Mouse (Mus musculus): ENCODE data around the gene Hnrnpd. TPM values are rescaled to one million over a fixed set of nuclear protein-coding genes. Genes with fewer than 3 reads are reported as not detected.

Gene Hnrnpd
- polyA plus RNA-seq, 1 experiment from 2014 or later = 274 TPM

DNA sequence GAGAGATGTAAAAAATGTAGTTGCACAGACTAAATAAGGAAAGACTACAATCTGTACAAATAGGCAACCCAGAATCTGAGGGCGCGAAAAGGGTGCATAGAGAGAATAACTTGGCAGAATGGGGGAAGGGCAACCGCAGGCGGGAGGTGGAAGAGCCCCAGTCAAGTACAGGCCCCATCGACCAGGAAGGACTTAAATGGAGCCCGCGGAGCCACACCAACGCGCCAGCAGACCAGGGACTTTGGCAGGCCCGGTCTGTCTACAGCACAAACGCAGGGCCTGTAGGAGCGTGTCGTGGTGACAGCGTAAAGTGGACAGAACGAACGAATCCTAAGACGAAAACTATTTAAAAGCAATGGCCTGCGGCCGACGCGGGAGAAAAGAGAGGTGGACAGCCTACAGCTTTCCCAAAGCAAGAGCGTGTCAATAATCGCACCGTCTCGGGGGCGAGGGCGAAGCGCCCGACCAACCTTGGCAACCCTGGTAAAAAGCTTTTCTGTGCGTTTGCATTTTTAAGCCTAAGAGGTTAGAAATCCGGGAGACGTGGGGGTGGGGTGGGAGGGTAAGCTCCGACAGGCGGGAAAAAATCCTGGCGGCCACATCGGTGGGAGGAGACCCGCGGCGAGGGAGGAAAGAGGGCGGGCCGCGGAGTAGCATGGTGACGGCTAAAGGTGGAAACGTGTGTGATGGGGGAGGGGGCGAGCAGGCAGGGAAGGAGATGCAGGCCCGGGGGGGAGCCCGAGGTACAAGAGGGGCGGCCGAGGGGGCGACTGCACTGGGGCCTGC is 1.0 kb downstream of the Hnrnpd start:
- peak; percentile 65 for ATAC-seq (replicated peaks; ENCODE audit: low FRiP score)
- Histone ChIP-seq H3K9me3 (ENCODE audit: control insufficient read depth, low read length) (no peaks in the 10 kb centered on the region), H3K9ac (ENCODE audit: low read length) (peak overlapping the region; percentile 99), H3K27ac (ENCODE audit: low read depth, low read length) (peak overlapping the region; percentile 98), H3K4me1 (replicated peaks; ENCODE audit: control insufficient read depth, insufficient read depth, low read length) (peaks cover 5% of the 10 kb centered on the region; the same call in 1 of the 2 replicates), H3K36me3 (ENCODE audit: control insufficient read depth, insufficient read depth, low read length) (no peaks in the 10 kb centered on the region), H3K4me3 (ENCODE audit: low read depth, low read length) (peak overlapping the region; percentile 97), H3K4me2 (ENCODE audit: low read depth, low read length, severe bottlenecking) (peak overlapping the region; percentile 72), H3K27me3 (ENCODE audit: control insufficient read depth, insufficient read depth, low read length) (no peaks in the 10 kb centered on the region)
- under 1% methylated on average over 44 of the region's 50 CpGs for WGBS
- DNase-seq (ENCODE audit: low spot score) = peak; percentile 92

DNA sequence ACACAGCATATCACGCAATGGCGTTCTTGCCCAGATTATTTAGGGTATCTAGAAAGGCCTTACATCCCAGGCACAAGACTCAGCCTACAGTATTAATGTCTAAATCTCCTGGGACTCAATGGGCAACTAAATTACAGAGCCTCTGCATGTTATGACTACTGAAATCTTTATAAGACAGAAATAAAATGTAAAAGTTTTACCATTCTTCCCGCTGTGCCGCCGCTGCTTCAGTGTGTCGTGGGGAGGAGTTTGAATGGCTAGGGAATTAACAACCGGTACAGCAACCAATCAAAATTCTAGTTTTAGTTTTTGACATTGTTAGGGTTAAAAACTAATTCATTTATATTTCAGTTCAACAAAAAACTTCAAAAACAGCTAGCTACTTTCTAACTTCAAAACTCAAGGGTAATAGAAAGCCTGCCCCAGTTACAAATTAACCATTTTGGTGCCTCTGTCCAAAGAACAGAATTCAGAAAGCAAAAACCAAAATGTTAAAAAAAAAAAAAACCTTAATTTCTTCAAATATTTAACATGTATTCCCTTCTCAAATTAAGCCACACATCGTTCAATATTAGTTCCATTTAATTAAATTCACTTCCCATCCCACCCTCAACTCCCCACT is 2.3 kb downstream of the Hnrnpd start:
- peak overlapping the region; percentile 72 for H3K4me2 ChIP-seq (ENCODE audit: low read depth, low read length, severe bottlenecking)
- WGBS = 22% methylated on average over 8 of the region's 8 CpGs
- no peak overlapping the region for H3K27ac ChIP-seq (ENCODE audit: low read depth, low read length)
- H3K36me3 ChIP-seq (ENCODE audit: control insufficient read depth, insufficient read depth, low read length) = no peaks in the 10 kb centered on the region
- peaks cover 5% of the 10 kb centered on the region; the same call in 1 of the 2 replicates for H3K4me1 ChIP-seq (replicated peaks; ENCODE audit: control insufficient read depth, insufficient read depth, low read length)
- H3K27me3 ChIP-seq (ENCODE audit: control insufficient read depth, insufficient read depth, low read length) = no peaks in the 10 kb centered on the region
- ATAC-seq (replicated peaks; ENCODE audit: low FRiP score) (no peak), DNase-seq (ENCODE audit: low spot score) (no peak)
- peak overlapping the region; percentile 97 for H3K4me3 ChIP-seq (ENCODE audit: low read depth, low read length)
- no peaks in the 10 kb centered on the region for H3K9me3 ChIP-seq (ENCODE audit: control insufficient read depth, low read length)
- peak overlapping the region; percentile 99 for H3K9ac ChIP-seq (ENCODE audit: low read length)

DNA sequence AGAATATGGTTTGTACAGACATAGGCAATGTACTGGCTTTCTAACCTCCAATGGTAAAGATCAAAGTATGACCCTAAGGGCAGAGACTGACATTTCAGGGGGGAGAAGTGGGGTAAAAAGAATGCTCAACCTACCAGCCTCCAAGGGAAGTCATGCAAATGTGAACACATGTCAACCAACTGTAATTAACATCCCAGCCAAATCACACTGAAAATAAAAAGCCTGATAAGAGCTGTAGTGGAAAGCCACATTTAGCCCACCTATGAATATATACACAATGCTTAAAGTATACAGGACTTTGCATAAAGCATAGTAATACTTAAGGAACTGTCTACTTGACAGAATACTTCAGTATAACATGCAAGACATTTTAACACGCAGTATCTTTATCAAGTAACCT is 3.0 kb downstream of the Hnrnpd start:
- H3K4me3 ChIP-seq (ENCODE audit: low read depth, low read length) = peak overlapping the region; percentile 97
- no peaks in the 10 kb centered on the region for H3K9me3 ChIP-seq (ENCODE audit: control insufficient read depth, low read length)
- peak overlapping the region; percentile 39 for H3K4me2 ChIP-seq (ENCODE audit: low read depth, low read length, severe bottlenecking)
- no peak for DNase-seq (ENCODE audit: low spot score)
- WGBS = 90% methylated on average over 1 of the region's 1 CpGs
- no peak overlapping the region for H3K27ac ChIP-seq (ENCODE audit: low read depth, low read length)
- H3K9ac ChIP-seq (ENCODE audit: low read length) = no peak overlapping the region
- no peaks in the 10 kb centered on the region for H3K36me3 ChIP-seq (ENCODE audit: control insufficient read depth, insufficient read depth, low read length)
- H3K4me1 ChIP-seq (replicated peaks; ENCODE audit: control insufficient read depth, insufficient read depth, low read length) = peaks cover 5% of the 10 kb centered on the region; the same call in 1 of the 2 replicates
- no peaks in the 10 kb centered on the region for H3K27me3 ChIP-seq (ENCODE audit: control insufficient read depth, insufficient read depth, low read length)
- no peak for ATAC-seq (replicated peaks; ENCODE audit: low FRiP score)

DNA sequence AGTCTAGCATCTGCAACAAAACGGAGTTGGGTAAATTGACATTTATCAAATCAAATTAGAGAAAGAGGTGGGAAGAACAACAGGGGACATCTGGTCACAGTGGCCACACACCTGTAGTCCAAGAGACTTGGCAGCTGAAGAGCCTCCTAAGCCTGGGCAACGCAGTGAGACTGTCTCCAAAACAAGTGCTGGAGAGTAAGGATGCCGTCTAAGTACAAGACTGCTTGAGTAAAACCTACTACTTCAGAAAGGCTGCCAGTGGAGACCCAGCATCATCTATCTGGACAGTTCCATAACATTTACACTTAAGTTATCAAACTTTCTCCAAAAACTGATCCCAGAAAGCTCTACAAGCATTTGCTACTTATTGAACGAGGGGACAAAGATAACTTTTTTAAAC is 3.7 kb downstream of the Hnrnpd start:
- Histone ChIP-seq H3K4me2 (ENCODE audit: low read depth, low read length, severe bottlenecking) (peak overlapping the region; percentile 36; the same call in 1 of the 2 replicates), H3K4me1 (replicated peaks; ENCODE audit: control insufficient read depth, insufficient read depth, low read length) (peaks cover 5% of the 10 kb centered on the region; the same call in 1 of the 2 replicates), H3K4me3 (ENCODE audit: low read depth, low read length) (no peak overlapping the region), H3K27ac (ENCODE audit: low read depth, low read length) (no peak overlapping the region), H3K36me3 (ENCODE audit: control insufficient read depth, insufficient read depth, low read length) (no peaks in the 10 kb centered on the region), H3K9ac (ENCODE audit: low read length) (no peak overlapping the region), H3K9me3 (ENCODE audit: control insufficient read depth, low read length) (no peaks in the 10 kb centered on the region), H3K27me3 (ENCODE audit: control insufficient read depth, insufficient read depth, low read length) (no peaks in the 10 kb centered on the region)
- ATAC-seq (replicated peaks; ENCODE audit: low FRiP score) (no peak), DNase-seq (ENCODE audit: low spot score) (no peak)
- 76% methylated on average over 4 of the region's 4 CpGs for WGBS

DNA sequence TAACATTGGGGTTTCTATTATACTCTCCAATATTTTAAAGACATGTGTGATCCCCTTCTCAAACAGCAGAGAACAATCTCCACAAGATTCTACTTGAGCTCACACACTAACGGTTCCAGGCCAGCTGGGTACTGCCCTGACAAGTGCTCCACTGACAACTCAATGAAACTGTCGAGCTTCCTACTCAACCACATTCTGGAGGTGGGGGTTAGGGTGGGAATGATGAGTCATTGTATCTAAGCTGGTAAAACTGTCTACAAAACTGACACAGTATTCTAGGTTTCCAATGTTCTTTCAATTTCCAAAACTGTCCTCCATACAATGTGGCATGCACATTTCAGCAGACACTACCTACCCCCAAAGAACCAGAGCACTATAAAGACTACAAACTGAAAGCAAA is 4.8 kb downstream of the Hnrnpd start:
- no peak for ATAC-seq (replicated peaks; ENCODE audit: low FRiP score)
- Histone ChIP-seq H3K27ac (ENCODE audit: low read depth, low read length) (no peak overlapping the region), H3K4me1 (replicated peaks; ENCODE audit: control insufficient read depth, insufficient read depth, low read length) (peaks cover 5% of the 10 kb centered on the region; the same call in 1 of the 2 replicates), H3K36me3 (ENCODE audit: control insufficient read depth, insufficient read depth, low read length) (no peaks in the 10 kb centered on the region), H3K9me3 (ENCODE audit: control insufficient read depth, low read length) (no peaks in the 10 kb centered on the region), H3K4me2 (ENCODE audit: low read depth, low read length, severe bottlenecking) (peak overlapping the region; percentile 6; the same call in 1 of the 2 replicates), H3K27me3 (ENCODE audit: control insufficient read depth, insufficient read depth, low read length) (no peaks in the 10 kb centered on the region), H3K4me3 (ENCODE audit: low read depth, low read length) (no peak overlapping the region), H3K9ac (ENCODE audit: low read length) (no peak overlapping the region)
- WGBS = 33% methylated on average over 2 of the region's 2 CpGs
- no peak for DNase-seq (ENCODE audit: low spot score)

DNA sequence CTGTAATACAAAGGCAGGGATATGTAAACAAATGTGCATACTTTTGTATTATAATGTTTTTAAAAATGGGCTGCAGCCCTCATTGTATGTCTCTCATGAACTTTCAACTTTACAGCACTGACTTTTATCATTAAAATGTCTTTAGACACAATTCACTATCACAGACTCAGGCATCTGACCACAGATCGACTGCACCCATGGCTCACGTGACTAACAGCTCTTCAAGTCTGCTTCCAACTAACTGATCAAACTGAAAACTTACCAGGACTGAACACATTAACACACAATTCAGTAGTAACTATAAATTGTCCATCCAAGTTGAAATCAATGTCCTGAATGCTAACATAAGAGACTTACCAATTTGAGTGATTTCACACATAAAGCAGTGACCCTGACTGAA is 18.8 kb downstream of the Hnrnpd start:
- H3K36me3 ChIP-seq (ENCODE audit: control insufficient read depth, insufficient read depth, low read length) = peaks cover 5% of the 10 kb centered on the region
- H3K4me2 ChIP-seq (ENCODE audit: low read depth, low read length, severe bottlenecking) = no peak overlapping the region
- no peaks in the 10 kb centered on the region for H3K27me3 ChIP-seq (ENCODE audit: control insufficient read depth, insufficient read depth, low read length)
- no peak for ATAC-seq (replicated peaks; ENCODE audit: low FRiP score)
- WGBS = 91% methylated on average over 2 of the region's 2 CpGs
- DNase-seq (ENCODE audit: low spot score) = no peak
- no peak overlapping the region for H3K4me3 ChIP-seq (ENCODE audit: low read depth, low read length)
- H3K9ac ChIP-seq (ENCODE audit: low read length) = no peak overlapping the region
- H3K4me1 ChIP-seq (replicated peaks; ENCODE audit: control insufficient read depth, insufficient read depth, low read length) = no peaks in the 10 kb centered on the region
- no peaks in the 10 kb centered on the region for H3K9me3 ChIP-seq (ENCODE audit: control insufficient read depth, low read length)
- no peak overlapping the region for H3K27ac ChIP-seq (ENCODE audit: low read depth, low read length)

DNA sequence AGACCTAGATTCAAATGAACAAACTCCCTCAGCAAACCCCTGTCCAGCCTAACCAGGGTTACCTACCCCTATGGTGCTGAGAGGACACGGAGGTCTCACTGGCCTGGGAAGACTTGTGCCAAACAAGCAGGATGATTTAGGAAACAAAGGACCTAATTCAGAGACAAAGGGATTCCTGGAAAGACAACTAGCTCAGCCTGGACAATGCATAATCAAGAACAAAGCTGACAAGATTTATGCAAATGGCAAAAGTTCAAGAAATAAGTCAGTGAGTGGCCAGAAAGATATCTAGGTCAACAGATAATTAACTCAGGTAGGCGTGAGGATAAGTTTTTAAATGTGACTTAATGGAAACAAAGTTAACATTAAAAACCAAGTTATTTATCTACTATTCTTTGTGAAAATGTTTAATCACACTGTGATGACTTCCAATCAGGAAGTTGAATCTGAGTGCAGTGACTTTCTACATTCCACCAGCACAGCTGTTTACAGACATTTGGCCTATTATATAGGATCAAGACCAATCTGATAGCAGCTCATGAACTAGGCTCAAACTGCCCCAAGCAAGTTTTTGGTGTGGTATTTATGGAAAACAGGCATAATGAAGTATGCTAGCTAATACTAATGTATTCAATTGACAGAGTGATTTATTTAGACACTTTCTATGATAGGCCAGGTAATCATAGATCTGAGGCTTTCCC is 19.4 kb downstream of the Hnrnpd start:
- no peak for DNase-seq (ENCODE audit: low spot score)
- WGBS = 81% methylated on average over 2 of the region's 2 CpGs
- H3K4me3 ChIP-seq (ENCODE audit: low read depth, low read length) = no peak overlapping the region
- H3K9ac ChIP-seq (ENCODE audit: low read length) = no peak overlapping the region
- ATAC-seq (replicated peaks; ENCODE audit: low FRiP score) = no peak
- no peaks in the 10 kb centered on the region for H3K9me3 ChIP-seq (ENCODE audit: control insufficient read depth, low read length)
- H3K27ac ChIP-seq (ENCODE audit: low read depth, low read length) = no peak overlapping the region
- no peaks in the 10 kb centered on the region for H3K27me3 ChIP-seq (ENCODE audit: control insufficient read depth, insufficient read depth, low read length)
- H3K4me2 ChIP-seq (ENCODE audit: low read depth, low read length, severe bottlenecking) = no peak overlapping the region
- H3K36me3 ChIP-seq (ENCODE audit: control insufficient read depth, insufficient read depth, low read length) = peaks cover 5% of the 10 kb centered on the region
- H3K4me1 ChIP-seq (replicated peaks; ENCODE audit: control insufficient read depth, insufficient read depth, low read length) = no peaks in the 10 kb centered on the region; the same call in 1 of the 2 replicates

DNA sequence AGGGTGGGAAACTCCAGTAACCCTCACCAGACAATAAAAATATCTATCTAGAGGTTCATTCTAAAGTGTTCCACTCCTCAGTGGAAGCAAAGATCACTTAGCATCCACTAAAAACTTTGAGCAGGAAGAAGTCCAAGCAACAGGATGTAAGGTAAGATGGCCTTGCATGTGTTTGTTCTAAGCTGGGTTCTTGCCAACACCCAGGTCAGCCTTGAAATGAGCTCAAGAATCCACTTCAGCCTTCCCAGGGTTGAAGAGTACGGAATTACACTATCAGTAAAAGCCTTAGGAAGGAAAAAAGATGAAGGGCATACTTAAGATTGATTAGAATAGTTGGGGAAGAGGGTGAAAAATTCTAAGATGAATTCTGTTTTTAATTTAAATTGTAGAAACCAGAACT is 20.1 kb downstream of the Hnrnpd start:
- Histone ChIP-seq H3K27ac (ENCODE audit: low read depth, low read length) (no peak overlapping the region), H3K36me3 (ENCODE audit: control insufficient read depth, insufficient read depth, low read length) (peaks cover 3% of the 10 kb centered on the region)
- 100% methylated on average over 1 of the region's 1 CpGs for WGBS

More for the DNA sequence above, 20.1 kb downstream of the Hnrnpd start:
- H3K4me3 ChIP-seq (ENCODE audit: low read depth, low read length) = no peak overlapping the region
- H3K27me3 ChIP-seq (ENCODE audit: control insufficient read depth, insufficient read depth, low read length) = no peaks in the 10 kb centered on the region
- no peak overlapping the region for H3K9ac ChIP-seq (ENCODE audit: low read length)
- no peak overlapping the region for H3K4me2 ChIP-seq (ENCODE audit: low read depth, low read length, severe bottlenecking)
- no peaks in the 10 kb centered on the region for H3K9me3 ChIP-seq (ENCODE audit: control insufficient read depth, low read length)
- ATAC-seq (replicated peaks; ENCODE audit: low FRiP score) = no peak
- DNase-seq (ENCODE audit: low spot score) = no peak
- peaks cover 4% of the 10 kb centered on the region for H3K4me1 ChIP-seq (replicated peaks; ENCODE audit: control insufficient read depth, insufficient read depth, low read length)

Data from forebrain, embryonic 11.5 days (tissue).